ENCODE assay signal across 8 mouse cellular contexts in the genomic region with DNA sequence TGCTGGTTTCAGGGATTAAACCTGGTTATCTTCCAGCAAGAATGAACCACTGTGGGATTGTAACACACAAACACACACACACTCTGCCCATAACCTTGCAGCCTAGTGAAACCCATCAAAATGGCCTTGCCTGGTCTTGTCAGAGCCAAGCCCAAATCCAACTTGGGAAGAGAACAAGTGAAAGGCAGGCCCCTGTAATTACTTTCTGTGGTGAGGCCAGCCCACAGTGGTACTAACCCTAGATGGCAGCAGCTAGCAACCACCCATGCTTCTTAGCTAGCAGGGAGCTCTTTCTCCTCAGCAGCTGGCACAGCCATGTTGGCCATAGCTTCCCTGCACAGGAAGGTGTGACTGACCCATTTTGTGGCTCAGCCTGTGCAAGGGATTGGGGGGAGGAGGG. TPM values are rescaled to one million over a fixed set of nuclear protein-coding genes. Genes with fewer than 3 reads are reported as not detected.
DNase-seq lines count a peak whose midpoint lies in the region; ATAC-seq and TF ChIP-seq lines count a peak whose summit lies in the region.

No protein-coding gene starts in this region.

- DNase-seq in left cerebral cortex, adult 2 months (ENCODE audit: extremely low spot score in 1 of 2, low spot score in 2 of 2) = peak in 1 of 2 experiments; percentile 33
- DNase-seq in left cerebral cortex, adult 18-20 months (ENCODE audit: low spot score in 2 of 2) = no peak
- peak; percentile 60 for DNase-seq in MN1 (ENCODE audit: low spot score)
- peak; percentile 65 for DNase-seq in induced T-regulatory cell, adult 2 months (ENCODE audit: low read depth)
- peak; percentile 54 for DNase-seq in midbrain, postnatal 0 days (ENCODE audit: low spot score)
- DNase-seq in gastrocnemius, postnatal 10 days = no peak

- H3K4me2 ChIP-seq in midbrain, postnatal 0 days (ENCODE audit: low read depth, low read length, poor library complexity, severe bottlenecking) = peak overlapping the region; percentile 98; the same call in 1 of the 2 replicates

- H3K9ac ChIP-seq in midbrain, postnatal 0 days (replicated peaks; ENCODE audit: low read length, poor library complexity, severe bottlenecking) = no peak overlapping the region

- no peaks in the 10 kb centered on the region for H3K27me3 ChIP-seq in midbrain, postnatal 0 days (ENCODE audit: insufficient read depth, low read length)

- H3K27ac ChIP-seq in left cerebral cortex, adult 2 months = peak overlapping the region; percentile 99
- peak overlapping the region; percentile 5; the same call in 1 of the 2 replicates for H3K27ac ChIP-seq in embryonic fibroblast, embryonic 13.5 days (ENCODE audit: insufficient read depth, low read length)
- peak overlapping the region; percentile 92; the same call in 1 of the 2 replicates for H3K27ac ChIP-seq in midbrain, postnatal 0 days (ENCODE audit: low read depth, low read length)

- intact Hi-C loops in left cerebral cortex, adult 2 months (cut with DNase I) = loop anchor here (2.0 to 10.0 kb wide), 5 partner anchors 79 to 472 kb away; a partner anchor contains a TSS

- no peak for TF ChIP-seq POLR2A in embryonic fibroblast, embryonic 13.5 days (IDR thresholded peaks at IDR 0.05; ENCODE audit: low read depth, low read length)

- peaks cover 16% of the 10 kb centered on the region for H3K4me1 ChIP-seq in embryonic fibroblast, embryonic 13.5 days (ENCODE audit: control insufficient read depth, insufficient read depth, low read length)
- H3K4me1 ChIP-seq in midbrain, postnatal 0 days (ENCODE audit: insufficient read depth, low read length) = peaks cover 5% of the 10 kb centered on the region; the same call in 1 of the 2 replicates

- no peak for ATAC-seq in midbrain, postnatal 0 days (ENCODE audit: low FRiP score)
- no peak for ATAC-seq in activated CD4-positive, CD25-positive, alpha-beta regulatory T cell, adult 4 months

- no peaks in the 10 kb centered on the region for H3K9me3 ChIP-seq in midbrain, postnatal 0 days (ENCODE audit: low read length)

- H3K4me3 ChIP-seq in left cerebral cortex, adult 2 months = no peak overlapping the region; the same call in 1 of the 2 replicates
- H3K4me3 ChIP-seq in embryonic fibroblast, embryonic 13.5 days (ENCODE audit: insufficient read depth, low read length) = no peak overlapping the region
- H3K4me3 ChIP-seq in midbrain, postnatal 0 days (ENCODE audit: low read depth, low read length) = no peak overlapping the region

- H3K36me3 ChIP-seq in midbrain, postnatal 0 days (ENCODE audit: insufficient read depth, low read length) = peaks cover 26% of the 10 kb centered on the region

- peak; percentile 28 for TF ChIP-seq CTCF in left cerebral cortex, adult 2 months (IDR thresholded peaks at IDR 0.05)
- TF ChIP-seq CTCF in embryonic fibroblast, embryonic 13.5 days (IDR thresholded peaks at IDR 0.05; ENCODE audit: borderline replicate concordance, insufficient read depth, low read length) = no peak
- peak; percentile 67 for TF ChIP-seq CTCF in midbrain, postnatal 0 days (IDR thresholded peaks at IDR 0.05)

RNA-seq across cellular contexts. Expression of a gene that starts 1.2 kb away (rescaled TPM):
- total RNA-seq in left cerebral cortex, adult 2 months (2021) = under 1 TPM; 0.28 to 0.38 TPM
- total RNA-seq in left cerebral cortex, adult 18-20 months (2021) = under 1 TPM; 0.23 to 0.52 TPM
- 0.65 and 0.87 TPM in 2 replicates for polyA plus RNA-seq in embryonic fibroblast, embryonic 13.5 days (2011; ENCODE audit: insufficient read length, low read depth, missing spikeins)
- total RNA-seq in midbrain, postnatal 0 days (2014; rRNA removed) = 0.28 and 0.60 TPM in 2 replicates
- 0.60 and 0.63 TPM in 2 replicates for polyA plus RNA-seq in midbrain, postnatal 0 days (2015; fragmentation: Nextera tagmentation; extraction: Ambion mirVana)
- polyA plus RNA-seq in activated CD4-positive, CD25-positive, alpha-beta regulatory T cell, adult 4 months (2017; shearing (Covaris generic)) = 1 to 10 TPM; 1.6 to 3.9 TPM
- total RNA-seq in gastrocnemius, postnatal 10 days (2021) = 10 to 100 TPM; 36.0 to 38.6 TPM

Comparison
In these comparisons a context has a peak if more than half of its experiments do, and no peak if none do; other contexts are left out.
1. DNase-seq: peak in MN1 (single experiment), induced T-regulatory cell, adult 2 months (single experiment) and midbrain, postnatal 0 days (single experiment); none in left cerebral cortex, adult 18-20 months (0 of 2) and gastrocnemius, postnatal 10 days (single experiment).
2. H3K27ac ChIP-seq: peak in every context shown above with its lines; median percentile 99 in left cerebral cortex, adult 2 months; 92 in midbrain, postnatal 0 days; 5 in embryonic fibroblast, embryonic 13.5 days.
3. RNA of a gene that starts 1.2 kb away (total RNA-seq): 36.0 to 38.6 TPM in gastrocnemius, postnatal 10 days; 0.28 to 0.60 TPM in midbrain, postnatal 0 days, 0.23 to 0.52 TPM in left cerebral cortex, adult 18-20 months and 0.28 to 0.38 TPM in left cerebral cortex, adult 2 months; every median in the first group is over 10 times any median in the second.